8 mouse cellular contexts compared by ENCODE assay signal in the genomic region with DNA sequence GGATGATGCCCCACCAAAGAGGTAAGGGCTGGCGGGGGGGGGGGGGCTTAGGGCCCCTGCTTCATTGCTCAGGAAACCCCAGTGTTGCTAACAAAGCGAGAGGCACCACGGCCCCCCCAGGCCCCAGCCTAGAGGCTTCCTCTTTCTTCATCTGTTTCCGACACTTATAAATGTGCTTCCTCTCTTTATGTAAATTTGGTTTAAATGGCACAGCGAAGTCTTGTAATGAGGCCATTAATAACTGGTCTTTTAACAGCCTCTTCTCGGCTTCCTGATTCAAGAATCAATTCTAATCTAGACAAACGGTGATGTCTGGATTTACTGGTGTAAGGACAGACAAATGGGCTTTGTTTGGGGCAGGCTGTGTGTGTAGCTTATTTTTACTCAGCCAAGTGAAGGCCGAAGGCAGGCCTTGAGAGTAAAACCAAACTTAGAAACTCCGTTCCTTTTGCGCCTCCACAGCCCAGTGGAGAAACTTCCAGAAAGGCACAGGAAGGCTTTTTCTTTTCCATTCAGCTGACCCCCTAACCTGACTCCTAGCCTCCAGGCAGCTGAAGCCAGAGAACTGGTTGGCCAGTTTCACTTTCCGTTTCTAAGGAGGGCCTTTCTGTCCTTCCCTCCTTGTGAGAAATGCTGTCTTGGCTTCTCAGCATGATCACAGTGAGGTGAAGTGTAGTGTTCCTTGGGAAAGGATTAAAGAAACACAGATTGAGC. TPM values are rescaled to one million over a fixed set of nuclear protein-coding genes. Genes with fewer than 3 reads are reported as not detected.
DNase-seq lines count a peak whose midpoint lies in the region; ATAC-seq lines count a peak whose summit lies in the region.

No protein-coding gene starts in this region.

- no peak for ATAC-seq in midbrain, embryonic 16.5 days
- peak; percentile 81 for ATAC-seq in common myeloid progenitor, adult 5-6 weeks (replicated peaks; ENCODE audit: low read depth, poor library complexity, severe bottlenecking)
- peak; percentile 60 for ATAC-seq in intestine, embryonic 16.5 days

- H3K27ac ChIP-seq in midbrain, embryonic 10.5 days (replicated peaks) = 0 out of 2 replicates have a peak overlapping the region, but pooled peaks have one; percentile 42
- H3K27ac ChIP-seq in midbrain, embryonic 16.5 days (ENCODE audit: low read length) = no peak overlapping the region
- H3K27ac ChIP-seq in intestine, embryonic 16.5 days (ENCODE audit: low read length) = peak overlapping the region; percentile 56

- peaks cover 22% of the 10 kb centered on the region for H3K4me1 ChIP-seq in midbrain, embryonic 10.5 days
- H3K4me1 ChIP-seq in midbrain, embryonic 16.5 days (ENCODE audit: control insufficient read depth, insufficient read depth, low read length) = peaks cover 3% of the 10 kb centered on the region; the same call in 1 of the 2 replicates
- peaks cover 14% of the 10 kb centered on the region; the same call in 1 of the 2 replicates for H3K4me1 ChIP-seq in intestine, embryonic 16.5 days (ENCODE audit: control insufficient read depth, insufficient read depth, low read length)

- H3K9ac ChIP-seq in midbrain, embryonic 16.5 days (ENCODE audit: low read depth, low read length) = no peak overlapping the region
- H3K9ac ChIP-seq in intestine, embryonic 16.5 days (ENCODE audit: low read depth, low read length) = peak overlapping the region; percentile 21; the same call in 1 of the 2 replicates

- no peak for DNase-seq in midbrain, embryonic 10.5 days (ENCODE audit: low spot score)
- peak; percentile 50 to 52 for DNase-seq in lung, adult 18-20 months
- peak; percentile 93 for DNase-seq in splenic B cell, adult 2 months (ENCODE audit: low read depth, low spot score)
- no peak for DNase-seq in frontal cortex, postnatal 36 days (ENCODE audit: low spot score in 2 of 2)
- DNase-seq in left cerebral cortex, adult 11 months (ENCODE audit: low spot score) = no peak

- no peaks in the 10 kb centered on the region for H3K27me3 ChIP-seq in midbrain, embryonic 10.5 days (ENCODE audit: low read depth, poor library complexity, severe bottlenecking)
- H3K27me3 ChIP-seq in midbrain, embryonic 16.5 days (ENCODE audit: control insufficient read depth, insufficient read depth, low read depth, low read length) = no peaks in the 10 kb centered on the region
- H3K27me3 ChIP-seq in intestine, embryonic 16.5 days (replicated peaks; ENCODE audit: control insufficient read depth, insufficient read depth, low read length) = no peaks in the 10 kb centered on the region
- H3K27me3 ChIP-seq in splenic B cell, adult 2 months (ENCODE audit: control insufficient read depth, insufficient read depth, low read length, poor library complexity, severe bottlenecking) = no peaks in the 10 kb centered on the region

- no peaks in the 10 kb centered on the region for H3K9me3 ChIP-seq in midbrain, embryonic 10.5 days (replicated peaks)
- no peaks in the 10 kb centered on the region for H3K9me3 ChIP-seq in midbrain, embryonic 16.5 days (replicated peaks; ENCODE audit: control insufficient read depth, low read length, poor library complexity, severe bottlenecking)
- no peaks in the 10 kb centered on the region for H3K9me3 ChIP-seq in intestine, embryonic 16.5 days (ENCODE audit: control insufficient read depth, low read length)

- H3K4me3 ChIP-seq in midbrain, embryonic 10.5 days = no peak overlapping the region
- H3K4me3 ChIP-seq in midbrain, embryonic 16.5 days (ENCODE audit: low read depth, low read length) = no peak overlapping the region
- no peak overlapping the region for H3K4me3 ChIP-seq in intestine, embryonic 16.5 days (ENCODE audit: low read length)

- 77% methylated on average over 11 of the region's 11 CpGs for WGBS in midbrain, embryonic 10.5 days
- 63% methylated on average over 11 of the region's 11 CpGs for WGBS in midbrain, embryonic 16.5 days
- 51% methylated on average over 11 of the region's 11 CpGs for WGBS in intestine, embryonic 16.5 days

- H3K4me2 ChIP-seq in midbrain, embryonic 16.5 days (ENCODE audit: low read length) = no peak overlapping the region
- H3K4me2 ChIP-seq in intestine, embryonic 16.5 days (ENCODE audit: low read depth, low read length) = peak overlapping the region; percentile 23; the same call in 1 of the 2 replicates

- no peaks in the 10 kb centered on the region for H3K36me3 ChIP-seq in midbrain, embryonic 10.5 days
- no peaks in the 10 kb centered on the region for H3K36me3 ChIP-seq in midbrain, embryonic 16.5 days (ENCODE audit: control insufficient read depth, insufficient read depth, low read length)
- H3K36me3 ChIP-seq in intestine, embryonic 16.5 days (ENCODE audit: control insufficient read depth, insufficient read depth, low read length) = no peaks in the 10 kb centered on the region
- H3K36me3 ChIP-seq in splenic B cell, adult 2 months (ENCODE audit: control insufficient read depth, insufficient read depth, low read length, poor library complexity, severe bottlenecking) = no peaks in the 10 kb centered on the region; the same call in none of the 2 replicates

RNA-seq across cellular contexts. Expression of gene Pik3ap1, which starts 39.7 kb away (rescaled TPM):
- polyA plus RNA-seq in midbrain, embryonic 10.5 days (2016; fragmentation: Nextera tagmentation; extraction: Ambion mirVana) = 2.9 and 4.4 TPM in 2 replicates
- polyA plus RNA-seq in midbrain, embryonic 16.5 days (2015; fragmentation: Nextera tagmentation; extraction: Ambion mirVana) = 1.9 and 2.0 TPM in 2 replicates
- total RNA-seq in common myeloid progenitor, adult 5-6 weeks (2017) = 10.0 and 10.2 TPM in 2 replicates
- 5.7 and 5.9 TPM in 2 replicates for polyA plus RNA-seq in intestine, embryonic 16.5 days (2015; fragmentation: Nextera tagmentation; extraction: Ambion mirVana)

Comparison
In these comparisons a context has a peak if more than half of its experiments do, and no peak if none do; other contexts are left out.
1. DNase-seq: peak in lung, adult 18-20 months (2 of 2) and splenic B cell, adult 2 months (single experiment); none in midbrain, embryonic 10.5 days (single experiment), frontal cortex, postnatal 36 days (0 of 2) and left cerebral cortex, adult 11 months (single experiment).